Mouse (Mus musculus) lung, postnatal 14 days (tissue): Measurements from ENCODE around the gene Srgap3.

Source experiments
- DNase-seq: peaks from one replicate; pipeline ENCODE4 v3.0.0; 2021

Srgap3 gene

GRCm38 (mm10) chr6:112855183-112855582, 91.9 kb downstream of the Srgap3 start:
- no peak for DNase-seq

GRCm38 (mm10) chr6:112852261-112853235, 94.5 kb downstream of the Srgap3 start:
- no peak for DNase-seq

- no peak for DNase-seq
Measured at GRCm38 (mm10) chr6:112850745-112851144, 96.3 kb downstream of the Srgap3 start.

GRCm38 (mm10) chr6:112848629-112849180, 98.4 kb downstream of the Srgap3 start:
- DNase-seq: no peak

GRCm38 (mm10) chr6:112846863-112847262, 100.2 kb downstream of the Srgap3 start:
- no peak for DNase-seq

GRCm38 (mm10) chr6:112842426-112842825, 104.6 kb downstream of the Srgap3 start:
- no peak for DNase-seq

GRCm38 (mm10) chr6:112840400-112840799, 106.7 kb downstream of the Srgap3 start:
- DNase-seq: no peak

- DNase-seq: no peak
Measured at GRCm38 (mm10) chr6:112839391-112839790, 107.7 kb downstream of the Srgap3 start.

GRCm38 (mm10) chr6:112838879-112839278, 108.2 kb downstream of the Srgap3 start:
- DNase-seq: no peak

GRCm38 (mm10) chr6:112836712-112837111, 110.4 kb downstream of the Srgap3 start:
- DNase-seq: no peak

- no peak for DNase-seq
Measured at GRCm38 (mm10) chr6:112835413-112835812, 111.7 kb downstream of the Srgap3 start.

GRCm38 (mm10) chr6:112834430-112834829, 112.6 kb downstream of the Srgap3 start:
- DNase-seq: no peak

GRCm38 (mm10) chr6:112833763-112834162, 113.3 kb downstream of the Srgap3 start:
- DNase-seq: no peak

- DNase-seq: no peak
Measured at GRCm38 (mm10) chr6:112829196-112829595, 117.9 kb downstream of the Srgap3 start.

- no peak for DNase-seq
Measured at GRCm38 (mm10) chr6:112828420-112828819, 118.6 kb downstream of the Srgap3 start.

GRCm38 (mm10) chr6:112825657-112826056, 121.4 kb downstream of the Srgap3 start:
- DNase-seq: no peak

GRCm38 (mm10) chr6:112823096-112823495, 124.0 kb downstream of the Srgap3 start:
- DNase-seq: no peak

GRCm38 (mm10) chr6:112820298-112820992, 126.6 kb downstream of the Srgap3 start:
- no peak for DNase-seq

- no peak for DNase-seq
Measured at GRCm38 (mm10) chr6:112818403-112818901, 128.6 kb downstream of the Srgap3 start.

- DNase-seq: no peak
Measured at GRCm38 (mm10) chr6:112815604-112816003, 131.5 kb downstream of the Srgap3 start.

- no peak for DNase-seq
Measured at GRCm38 (mm10) chr6:112814525-112815086, 132.5 kb downstream of the Srgap3 start.

GRCm38 (mm10) chr6:112812884-112813283, 134.2 kb downstream of the Srgap3 start:
- DNase-seq: no peak

GRCm38 (mm10) chr6:112810521-112810830, 136.6 kb downstream of the Srgap3 start:
- no peak for DNase-seq
